Mouse (Mus musculus) kidney, embryonic 15.5 days (tissue): ENCODE measurements around the gene Pls1. TPM values are rescaled to one million over a fixed set of nuclear protein-coding genes. Genes with fewer than 3 reads are reported as not detected.
A peak's percentile ranks its signal among the peaks of the same experiment; 100 is the strongest.

Experiments used
- ATAC-seq: fragments of 200-750 bp; cut with Nextera tagmentation; replicated peaks from 2 replicates; pipeline ENCODE4 v1.8.0; 2017; ENCODE audit warnings: moderate TSS enrichment; ENCODE audit not compliant: low FRiP score
- H3K27ac ChIP-seq: fragments of 300-500 bp; sonication (generic); 2 replicates; pipeline ENCODE4 v1.5.1; 2015; ENCODE audit warnings: mild to moderate bottlenecking, inconsistent platforms
- H3K27me3 ChIP-seq: fragments of 300-500 bp; sonication (generic); 2 replicates; pipeline ENCODE4 v1.6.1; 2015; ENCODE audit warnings: inconsistent platforms
- H3K36me3 ChIP-seq: fragments of 300-500 bp; sonication (generic); 2 replicates; pipeline ENCODE4 v1.6.1; 2015; ENCODE audit warnings: inconsistent platforms
- H3K4me1 ChIP-seq: fragments of 300-500 bp; sonication (generic); 2 replicates; pipeline ENCODE4 v1.6.1; 2015; ENCODE audit warnings: inconsistent platforms
- H3K4me2 ChIP-seq: fragments of 300-500 bp; sonication (generic); 2 replicates; pipeline ENCODE4 v1.6.1; 2015; ENCODE audit warnings: moderate library complexity, mild to moderate bottlenecking, inconsistent platforms
- H3K4me3 ChIP-seq: fragments of 300-500 bp; sonication (generic); replicated peaks from 2 replicates; pipeline ENCODE4 v1.5.1; 2015; ENCODE audit warnings: mild to moderate bottlenecking, inconsistent platforms
- H3K9ac ChIP-seq: fragments of 300-500 bp; sonication (generic); 2 replicates; pipeline ENCODE4 v1.6.1; 2015; ENCODE audit warnings: mild to moderate bottlenecking, inconsistent platforms
- H3K9me3 ChIP-seq: fragments of 300-500 bp; sonication (generic); replicated peaks from 2 replicates; pipeline ENCODE4 v1.6.1; 2016; ENCODE audit warnings: inconsistent platforms
- WGBS: fragments of 180-500 bp; shearing (Covaris S2); methylation state at CpG from one replicate; pipeline ENCODE4 v1.1.7; 2015; ENCODE audit warnings: mixed read lengths; 5-methylcytosine and 5-hydroxymethylcytosine counted together
- polyA plus RNA-seq: library from polyadenylated mRNA; unstranded; fragments of >200 nt; fragmentation: Nextera tagmentation; extraction: Ambion mirVana; gene quantifications from 2 replicates; pipeline ENCODE4 v1.2.1, GENCODE M21; 2015

Pls1 gene
- 17.2 and 18.9 TPM in 2 replicates for polyA plus RNA-seq

DNA sequence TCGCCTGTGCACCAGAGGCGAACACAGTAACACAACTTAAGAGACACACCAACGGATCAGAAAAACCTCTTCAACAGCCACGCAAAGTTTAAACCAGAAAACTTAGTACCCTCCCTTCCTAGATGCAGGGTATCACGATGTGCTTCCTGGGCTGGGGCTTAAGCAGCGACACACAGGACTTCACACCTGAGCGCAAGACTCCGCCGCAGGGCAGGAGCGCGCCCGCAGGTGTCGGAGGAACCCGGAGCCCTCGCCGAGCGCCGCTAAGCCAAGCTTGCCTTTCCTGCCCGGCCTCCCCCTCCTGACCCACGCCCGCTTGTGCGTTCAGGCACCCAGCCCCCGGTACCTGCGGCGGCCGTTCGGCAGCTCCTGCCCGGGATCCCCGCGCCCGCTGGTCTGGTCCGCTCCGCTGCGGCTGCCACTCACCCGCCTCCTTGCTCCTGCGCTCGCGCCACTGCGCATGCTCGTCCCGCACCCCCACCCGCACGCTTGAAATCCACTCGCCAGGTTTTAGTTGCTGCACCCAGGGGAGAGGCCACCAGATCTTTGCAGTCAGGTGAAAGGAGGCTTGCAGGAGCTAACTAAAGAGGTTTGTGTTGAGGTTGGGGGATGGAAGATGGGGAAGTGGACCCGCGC is at the start of gene Pls1:
Gene Pls1 (minus strand): TSS at position 487 of the 636 bp plus-strand sequence.
- 0 out of 2 replicates have a peak within 1 kb of the TSS, but pooled peaks have one; percentile 29 for H3K27ac ChIP-seq
- H3K4me3 ChIP-seq, result peak within 1 kb of the TSS; percentile 63
- WGBS, result under 1% methylated on average over 46 of the region's 46 CpGs
- no peaks in the 10 kb centered on the region for H3K36me3 ChIP-seq
- H3K9me3 ChIP-seq, result no peaks in the 10 kb centered on the region
- H3K9ac ChIP-seq, result peak within 1 kb of the TSS; percentile 50
- H3K4me2 ChIP-seq, result peak within 1 kb of the TSS; percentile 91
- H3K4me1 ChIP-seq, result peaks cover 15% of the 10 kb centered on the region
- ATAC-seq, result peak; percentile 90
- peaks cover 5% of the 10 kb centered on the region; the same call in 1 of the 2 replicates for H3K27me3 ChIP-seq

DNA sequence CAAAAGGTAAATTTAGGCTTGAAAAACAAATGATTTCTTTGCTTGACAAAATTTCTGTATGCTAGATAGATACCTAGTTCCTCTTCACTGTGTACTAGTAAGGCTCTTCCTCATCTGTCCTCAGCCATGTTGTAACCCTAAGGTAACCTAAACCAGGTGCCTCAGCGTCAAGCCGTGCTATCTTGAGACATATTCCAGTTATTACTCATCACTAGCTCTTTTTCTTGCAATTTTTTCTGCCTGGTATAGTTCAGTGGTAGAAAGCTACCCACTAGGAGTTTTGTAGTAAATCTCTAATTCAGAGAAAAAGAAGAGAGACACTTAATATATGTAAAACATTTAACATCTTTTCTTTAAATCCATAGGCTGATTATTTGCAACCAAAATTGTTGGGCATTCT is 37.6 kb upstream of the Pls1 start:
- H3K9ac ChIP-seq, result no peak overlapping the region
- WGBS, result 94% methylated on average over 2 of the region's 2 CpGs
- H3K27ac ChIP-seq, result no peak overlapping the region
- ATAC-seq, result no peak
- H3K4me1 ChIP-seq, result no peaks in the 10 kb centered on the region
- no peaks in the 10 kb centered on the region for H3K27me3 ChIP-seq
- H3K4me3 ChIP-seq, result no peak overlapping the region
- no peak overlapping the region for H3K4me2 ChIP-seq
- H3K36me3 ChIP-seq, result peaks cover 45% of the 10 kb centered on the region
- no peaks in the 10 kb centered on the region for H3K9me3 ChIP-seq

DNA sequence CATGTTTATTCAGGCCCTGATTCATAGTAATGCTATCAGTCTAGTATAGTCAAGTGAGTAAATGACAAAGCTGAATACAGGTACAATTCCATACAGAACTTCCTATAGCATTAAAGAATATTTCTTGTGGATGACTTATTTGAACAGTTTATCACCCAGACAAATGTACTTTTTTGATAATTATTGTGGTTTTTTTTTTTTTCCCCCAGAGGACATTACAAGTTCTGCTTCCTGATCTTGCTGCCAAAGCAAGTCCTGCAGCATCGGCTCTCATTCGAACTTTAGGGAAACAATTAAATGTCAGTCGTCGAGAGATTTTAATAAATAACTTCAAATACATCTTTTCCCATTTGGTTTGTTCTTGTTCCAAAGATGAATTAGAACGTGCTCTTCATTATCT is 33.1 kb upstream of the Pls1 start:
- no peak overlapping the region for H3K4me3 ChIP-seq
- no peak overlapping the region for H3K27ac ChIP-seq
- no peak for ATAC-seq
- no peaks in the 10 kb centered on the region for H3K27me3 ChIP-seq
- peaks cover 46% of the 10 kb centered on the region for H3K36me3 ChIP-seq
- 92% methylated on average over 5 of the region's 5 CpGs for WGBS
- no peaks in the 10 kb centered on the region for H3K9me3 ChIP-seq
- no peaks in the 10 kb centered on the region for H3K4me1 ChIP-seq
- H3K4me2 ChIP-seq, result no peak overlapping the region
- no peak overlapping the region for H3K9ac ChIP-seq

DNA sequence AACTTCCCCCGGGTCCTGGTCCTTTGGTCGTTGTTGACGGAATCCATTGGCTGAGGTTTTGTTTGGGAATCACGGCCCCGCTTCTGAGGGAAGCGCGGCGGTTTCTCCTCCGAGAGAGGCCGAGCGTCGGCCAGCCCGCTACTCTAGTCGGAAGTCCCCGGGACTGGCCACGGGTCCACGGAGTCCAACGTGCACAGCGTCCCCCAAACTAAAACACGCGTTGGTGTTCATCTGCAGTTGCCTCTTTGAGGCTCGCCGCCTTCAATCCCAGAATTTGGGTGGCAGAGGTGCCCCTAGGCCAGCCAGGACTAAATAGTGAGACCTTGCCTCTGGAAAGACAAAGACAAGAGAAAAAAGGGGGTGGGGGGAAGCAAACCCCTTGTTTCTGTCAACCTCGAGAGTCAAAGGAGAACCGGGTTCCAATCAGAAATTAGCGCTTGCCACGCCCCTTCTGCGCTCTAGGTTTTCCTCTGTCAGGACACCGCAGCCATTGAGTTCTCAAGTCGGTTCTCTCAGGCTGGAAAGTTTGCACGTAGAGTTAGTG is 13.0 kb upstream of the Pls1 start:
- ATAC-seq, result peak; percentile 30; the same call in 1 of the 2 replicates
- under 1% methylated on average over 31 of the region's 31 CpGs for WGBS

DNA sequence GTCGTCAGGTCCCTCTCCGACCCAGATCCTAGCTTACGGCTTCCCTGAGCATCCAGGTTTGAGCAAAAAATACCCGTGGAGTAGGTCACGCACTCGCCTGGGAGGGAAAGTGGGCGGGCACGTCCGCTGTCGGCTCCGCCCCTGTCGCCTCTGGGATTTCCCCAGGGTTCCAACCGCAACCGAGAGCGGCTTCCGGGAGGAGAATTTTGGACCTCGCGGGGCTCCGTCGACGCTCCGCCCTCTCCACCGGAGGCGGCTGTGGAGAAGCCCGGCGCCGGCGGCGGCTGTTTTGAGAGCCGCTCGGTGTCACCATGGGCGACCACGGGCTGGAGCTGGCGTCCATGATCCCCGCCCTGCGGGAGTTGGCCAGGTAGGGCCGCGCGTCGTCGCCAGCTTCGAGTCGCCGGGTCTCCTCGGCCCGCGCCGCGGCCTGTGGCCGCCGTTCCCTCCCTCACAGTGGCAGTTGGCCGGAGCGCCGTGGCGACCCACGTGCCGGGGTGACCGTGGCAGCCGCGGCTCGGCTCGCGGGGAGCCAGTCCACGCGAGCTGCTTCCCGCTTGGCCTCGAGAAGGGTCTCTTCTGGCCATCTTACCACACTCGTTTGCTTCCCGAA is 12.4 kb upstream of the Pls1 start, which contains the start of gene Atr:
Gene Atr (plus strand): TSS at position 184 of the 613 bp plus-strand sequence.
- Histone ChIP-seq H3K9me3 (no peaks in the 10 kb centered on the region), H3K27ac (peak within 1 kb of the TSS; percentile 79), H3K4me1 (no peaks in the 10 kb centered on the region), H3K4me3 (peak within 1 kb of the TSS; percentile 93), H3K4me2 (peak within 1 kb of the TSS; percentile 81), H3K36me3 (no peaks in the 10 kb centered on the region), H3K27me3 (no peaks in the 10 kb centered on the region), H3K9ac (peak within 1 kb of the TSS; percentile 88)
- ATAC-seq, result peak; percentile 87
- under 1% methylated on average over 69 of the region's 69 CpGs for WGBS

More for the DNA sequence above, 13.0 kb upstream of the Pls1 start:
- Histone ChIP-seq H3K9me3 (no peaks in the 10 kb centered on the region), H3K36me3 (peaks cover 5% of the 10 kb centered on the region), H3K4me3 (peak overlapping the region; percentile 93), H3K4me2 (peak overlapping the region; percentile 81), H3K27ac (peak overlapping the region; percentile 79), H3K4me1 (no peaks in the 10 kb centered on the region), H3K9ac (peak overlapping the region; percentile 88), H3K27me3 (no peaks in the 10 kb centered on the region)

DNA sequence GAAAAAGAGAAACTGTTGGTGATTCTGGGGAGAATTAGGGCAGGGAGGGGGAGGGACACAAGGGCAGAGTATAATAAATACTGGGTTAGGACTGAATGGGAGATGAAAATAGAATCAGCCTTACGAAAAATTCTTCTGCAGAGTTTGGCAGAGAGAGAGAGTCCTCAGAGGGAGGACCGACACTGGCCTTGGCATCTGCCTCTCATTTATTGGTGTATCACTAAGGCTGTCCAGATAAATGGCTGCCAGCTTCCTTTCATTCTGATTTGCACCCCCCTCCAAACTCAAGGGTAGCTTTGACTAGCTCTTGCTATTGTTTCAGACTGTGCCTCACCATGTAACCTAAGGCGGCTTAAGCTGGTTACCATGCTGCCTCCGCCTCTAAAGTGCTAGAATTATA is 10.9 kb upstream of the Pls1 start:
- no peak for ATAC-seq
- no peaks in the 10 kb centered on the region for H3K36me3 ChIP-seq
- no peak overlapping the region for H3K4me2 ChIP-seq
- H3K27ac ChIP-seq, result 0 out of 2 replicates have a peak overlapping the region, but pooled peaks have one; percentile 73
- no peak overlapping the region for H3K4me3 ChIP-seq
- 87% methylated on average over 4 of the region's 4 CpGs for WGBS
- 0 out of 2 replicates have a peak, but pooled peaks cover 3% of the 10 kb centered on the region for H3K4me1 ChIP-seq
- H3K9me3 ChIP-seq, result no peaks in the 10 kb centered on the region
- H3K9ac ChIP-seq, result no peak overlapping the region
- H3K27me3 ChIP-seq, result no peaks in the 10 kb centered on the region

DNA sequence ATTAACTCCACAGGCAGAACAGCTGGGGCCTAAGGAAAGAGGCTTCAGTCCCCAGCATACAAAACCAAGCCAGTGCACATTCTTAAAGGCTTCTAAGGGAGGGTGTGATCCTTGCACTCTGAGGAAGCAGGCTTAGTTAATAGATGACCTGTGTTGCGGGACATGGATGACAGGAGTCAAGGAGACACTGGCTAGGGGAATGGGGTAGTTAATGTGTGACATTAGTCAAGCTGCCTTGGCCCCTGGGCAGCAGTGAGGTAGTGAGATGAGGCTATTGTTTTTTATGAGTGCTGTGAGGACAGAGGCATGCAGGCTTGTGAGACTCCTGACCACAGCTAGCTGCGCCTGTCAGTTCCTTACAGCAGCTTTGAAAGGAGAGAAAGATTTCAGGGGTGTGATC is 9.8 kb upstream of the Pls1 start:
- peak; percentile 66 for ATAC-seq
- no peaks in the 10 kb centered on the region for H3K9me3 ChIP-seq
- H3K4me2 ChIP-seq, result no peak overlapping the region
- peak overlapping the region; percentile 73 for H3K27ac ChIP-seq
- H3K4me3 ChIP-seq, result no peak overlapping the region
- WGBS, result 39% methylated on average over 2 of the region's 2 CpGs
- no peaks in the 10 kb centered on the region for H3K36me3 ChIP-seq
- H3K9ac ChIP-seq, result no peak overlapping the region
- no peaks in the 10 kb centered on the region for H3K27me3 ChIP-seq
- H3K4me1 ChIP-seq, result 0 out of 2 replicates have a peak, but pooled peaks cover 3% of the 10 kb centered on the region

DNA sequence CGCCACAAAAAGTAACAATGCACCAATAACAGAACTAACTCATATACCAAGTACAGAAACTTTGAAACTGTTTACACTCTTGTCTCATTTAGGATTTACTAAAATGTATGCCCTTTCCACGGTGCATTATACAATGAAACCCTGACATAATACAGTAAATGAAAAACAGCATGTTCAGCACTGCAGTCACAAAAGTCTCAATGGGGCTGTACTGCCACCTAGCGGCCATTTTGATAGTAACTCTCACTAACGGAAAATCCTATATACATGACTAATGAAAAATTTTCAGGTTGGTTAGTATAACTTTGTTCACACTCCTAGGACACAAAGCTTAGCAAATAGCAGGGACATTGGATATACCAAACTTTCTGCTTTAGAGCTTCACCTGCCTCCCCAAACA is 7.8 kb upstream of the Pls1 start:
- ATAC-seq, result no peak
- no peak overlapping the region for H3K9ac ChIP-seq
- no peaks in the 10 kb centered on the region for H3K36me3 ChIP-seq
- H3K4me3 ChIP-seq, result no peak overlapping the region
- no peak overlapping the region for H3K4me2 ChIP-seq
- 0 out of 2 replicates have a peak, but pooled peaks cover 3% of the 10 kb centered on the region for H3K4me1 ChIP-seq
- 25% methylated on average over 4 of the region's 4 CpGs for WGBS
- H3K27ac ChIP-seq, result no peak overlapping the region
- no peaks in the 10 kb centered on the region for H3K9me3 ChIP-seq
- H3K27me3 ChIP-seq, result no peaks in the 10 kb centered on the region

DNA sequence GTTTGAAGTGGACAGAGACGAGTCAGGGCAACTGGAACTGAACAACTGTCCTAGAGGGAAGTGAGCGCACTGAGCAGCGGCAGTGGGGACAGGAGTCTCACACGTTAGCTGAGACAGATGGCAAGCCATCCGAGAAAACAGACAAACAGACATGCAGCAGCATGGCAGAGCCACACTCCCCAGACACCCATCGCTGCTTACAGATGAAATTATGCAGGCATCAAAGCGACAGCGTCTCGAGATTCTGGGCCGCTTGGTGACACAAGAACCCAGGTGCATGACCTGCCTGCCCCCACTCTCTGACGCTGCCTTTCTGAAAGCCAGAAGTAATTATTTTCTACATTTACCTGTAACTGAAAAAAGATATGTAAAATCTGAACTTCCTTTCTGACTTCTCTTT is 6.6 kb upstream of the Pls1 start:
- Histone ChIP-seq H3K27me3 (no peaks in the 10 kb centered on the region), H3K9me3 (no peaks in the 10 kb centered on the region), H3K27ac (no peak overlapping the region), H3K4me1 (0 out of 2 replicates have a peak, but pooled peaks cover 3% of the 10 kb centered on the region), H3K36me3 (no peaks in the 10 kb centered on the region), H3K9ac (no peak overlapping the region), H3K4me2 (no peak overlapping the region), H3K4me3 (no peak overlapping the region)
- ATAC-seq, result no peak
- 54% methylated on average over 11 of the region's 11 CpGs for WGBS

DNA sequence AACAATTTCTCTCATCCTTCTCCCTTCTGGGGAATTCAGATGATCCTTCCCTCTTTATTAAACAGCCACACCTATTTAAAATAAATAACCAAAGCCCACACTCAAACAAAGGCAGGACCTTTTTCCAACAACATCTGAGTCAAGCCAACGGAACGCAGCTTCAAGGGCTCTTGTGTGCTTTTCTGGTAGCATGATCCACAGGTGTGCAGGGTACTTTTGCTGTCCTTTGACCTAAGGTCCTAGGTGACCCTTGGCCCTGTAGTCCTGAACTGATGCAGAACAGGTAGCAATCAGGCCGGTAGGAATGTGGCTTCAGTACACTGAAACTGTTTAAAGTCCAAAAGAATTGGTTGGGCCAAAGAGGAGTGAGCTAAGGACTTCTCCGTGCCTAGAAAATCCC is 600 bp upstream of the Pls1 start:
- peak overlapping the region; percentile 91 for H3K4me2 ChIP-seq
- WGBS, result 58% methylated on average over 4 of the region's 4 CpGs
- H3K4me1 ChIP-seq, result peaks cover 15% of the 10 kb centered on the region
- peak overlapping the region; percentile 50; the same call in 1 of the 2 replicates for H3K9ac ChIP-seq
- no peaks in the 10 kb centered on the region for H3K9me3 ChIP-seq
- H3K4me3 ChIP-seq, result peak overlapping the region; percentile 63
- no peak overlapping the region for H3K27ac ChIP-seq
- H3K36me3 ChIP-seq, result no peaks in the 10 kb centered on the region
- peaks cover 5% of the 10 kb centered on the region; the same call in 1 of the 2 replicates for H3K27me3 ChIP-seq
- no peak for ATAC-seq

DNA sequence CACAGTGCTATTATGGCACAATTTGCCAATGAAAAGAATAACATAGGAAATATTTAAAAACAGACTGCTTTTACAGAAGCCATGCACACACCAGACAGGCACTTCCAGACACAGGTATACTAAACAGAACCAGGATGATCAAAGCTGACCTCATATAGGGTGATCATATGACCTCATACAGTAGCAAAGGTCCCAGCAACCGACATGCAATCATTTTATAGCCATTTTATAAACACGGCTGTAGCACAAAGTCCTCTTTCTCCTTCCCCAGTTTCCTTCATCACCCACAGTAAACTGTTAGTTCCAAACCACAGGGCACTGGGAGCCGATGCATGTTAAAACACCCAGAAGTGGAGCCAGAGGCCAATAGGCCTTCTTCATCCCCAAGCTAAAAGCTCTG is 5.7 kb downstream of the Pls1 start:
- 78% methylated on average over 3 of the region's 3 CpGs for WGBS
- Histone ChIP-seq H3K27me3 (peaks cover 5% of the 10 kb centered on the region; the same call in 1 of the 2 replicates), H3K4me3 (no peak overlapping the region), H3K36me3 (no peaks in the 10 kb centered on the region), H3K9me3 (no peaks in the 10 kb centered on the region), H3K4me2 (no peak overlapping the region), H3K27ac (no peak overlapping the region), H3K9ac (no peak overlapping the region), H3K4me1 (peaks cover 7% of the 10 kb centered on the region)
- ATAC-seq, result no peak

DNA sequence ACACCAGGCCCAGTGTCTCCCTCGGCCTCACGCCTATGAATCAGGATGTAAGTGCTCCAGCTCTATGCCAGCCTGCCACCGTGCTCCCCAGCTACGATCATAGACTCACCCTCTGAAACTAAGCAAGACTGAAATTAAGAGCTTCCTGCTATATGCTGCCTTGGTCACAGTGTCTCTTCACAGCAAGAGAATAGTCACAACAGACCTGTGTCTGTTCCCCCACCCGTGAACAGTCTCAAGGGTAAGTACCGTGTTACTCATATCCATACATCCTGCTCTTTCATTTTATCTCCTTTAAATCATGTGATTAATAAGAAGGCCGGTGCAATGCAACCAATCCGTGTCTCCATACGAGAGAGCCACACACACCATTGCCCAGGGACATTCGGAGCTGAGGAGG is 9.4 kb downstream of the Pls1 start:
- 87% methylated on average over 10 of the region's 10 CpGs for WGBS
- no peak for ATAC-seq

More for the DNA sequence above, 9.4 kb downstream of the Pls1 start:
- H3K4me3 ChIP-seq, result no peak overlapping the region
- H3K9ac ChIP-seq, result no peak overlapping the region
- no peaks in the 10 kb centered on the region for H3K4me1 ChIP-seq
- no peak overlapping the region for H3K27ac ChIP-seq
- no peaks in the 10 kb centered on the region for H3K36me3 ChIP-seq
- no peak overlapping the region for H3K4me2 ChIP-seq
- no peaks in the 10 kb centered on the region for H3K27me3 ChIP-seq
- no peaks in the 10 kb centered on the region for H3K9me3 ChIP-seq
